Mouse (Mus musculus): Measurements from ENCODE around the gene Hlcs.
A peak's percentile ranks its signal among the peaks of the same experiment; 100 is the strongest.

Gene Hlcs

DNA sequence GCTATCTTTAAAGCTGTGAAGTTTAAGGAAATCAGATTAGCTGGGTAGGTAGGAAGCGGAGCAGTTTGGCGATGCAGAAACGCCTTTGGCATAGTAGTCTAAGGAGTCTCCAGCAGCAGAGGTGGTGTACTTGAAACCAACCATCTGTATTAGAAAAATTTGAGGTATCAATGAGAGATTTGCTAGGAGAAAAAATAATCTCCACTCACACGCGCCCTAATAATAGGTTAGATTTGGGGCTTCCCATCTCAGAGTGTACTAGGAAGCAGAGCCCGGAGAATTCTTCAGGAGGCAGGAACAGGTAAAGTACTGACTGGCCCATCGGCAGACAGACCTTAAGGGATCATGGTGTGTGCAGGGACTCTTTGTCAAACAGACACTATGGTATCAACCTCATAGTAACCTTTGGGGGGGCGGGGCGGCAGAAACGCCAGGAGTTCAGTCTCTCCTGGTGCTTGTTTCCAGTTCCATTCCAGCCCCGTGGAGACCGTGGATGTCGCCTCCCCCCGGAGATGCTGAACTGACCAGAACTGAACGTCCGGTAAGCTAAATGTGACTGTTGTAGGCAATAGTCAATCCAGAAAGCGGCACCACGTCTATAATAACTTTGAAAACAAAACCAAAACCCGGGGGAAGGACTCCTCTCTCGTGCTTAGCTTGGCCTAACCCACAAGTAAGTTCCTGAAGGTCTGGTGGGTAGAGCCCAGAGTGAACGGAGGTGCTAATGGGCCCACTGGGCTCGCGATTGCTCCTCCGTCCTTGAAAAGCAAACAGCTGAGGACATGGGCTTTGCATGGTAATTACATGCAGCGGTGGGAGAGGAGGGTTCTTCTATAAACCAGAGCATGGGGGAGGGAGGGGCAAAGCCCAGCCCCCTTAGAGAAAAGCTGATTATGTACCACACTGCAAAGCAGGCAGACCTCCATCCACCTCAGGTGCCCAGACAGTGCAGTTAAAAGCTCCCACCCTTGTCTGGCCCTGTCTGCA lies 15.8 kb upstream of the Hlcs start:
- DNase-seq (ENCODE audit: low read depth, low spot score), result no peak

DNA sequence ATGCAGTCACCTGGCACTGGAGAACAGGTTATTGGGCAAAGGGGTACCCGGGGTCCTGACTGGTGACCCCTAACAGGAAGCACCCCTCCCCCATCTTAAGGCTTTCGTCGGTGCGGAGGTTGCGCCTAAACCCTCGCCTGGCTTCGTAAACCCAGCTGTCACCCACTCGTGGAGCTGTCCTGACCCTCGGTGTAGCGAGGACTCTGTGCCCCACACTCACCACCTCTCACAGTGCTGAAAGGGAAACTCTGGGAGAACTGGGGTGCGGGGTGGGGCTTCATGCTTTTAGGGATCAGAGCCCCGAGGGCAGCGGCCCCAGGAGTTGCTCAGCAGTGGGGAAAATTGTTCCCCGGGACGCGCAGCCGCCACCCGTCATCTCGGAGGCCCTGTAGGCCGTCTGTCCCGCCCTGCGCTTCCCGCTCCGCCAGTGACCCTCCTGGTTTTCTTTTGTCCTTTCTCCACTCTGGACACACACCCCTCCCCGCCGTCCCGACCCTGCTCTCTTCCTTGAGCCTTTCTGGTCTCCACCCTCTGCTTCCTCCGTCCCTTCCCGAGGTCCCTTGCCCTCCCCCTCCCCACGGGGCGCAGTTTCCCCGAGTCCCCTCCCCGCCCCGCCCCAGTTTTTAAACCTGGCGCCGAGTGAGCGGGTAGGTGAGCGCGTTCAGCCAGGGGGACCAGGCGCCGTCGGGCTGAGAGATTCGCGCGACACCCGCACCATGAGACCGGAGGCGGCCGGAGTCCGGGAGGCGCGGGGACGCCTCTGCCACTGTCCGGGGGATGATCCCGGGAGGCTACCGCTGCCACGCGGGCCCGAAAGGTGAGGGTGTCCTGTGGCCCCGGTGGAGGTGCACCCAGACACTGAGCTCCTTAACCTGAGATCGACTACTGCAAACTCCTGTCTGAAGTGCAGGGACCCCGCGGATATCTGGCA lies 14.7 kb upstream of the Hlcs start, which contains the start of gene Ripply3:
Gene Ripply3, plus strand, starts transcription at position 640 of the 931 bp plus-strand sequence.
- DNase-seq (ENCODE audit: low read depth, low spot score), result no peak

- DNase-seq (ENCODE audit: low read depth, low spot score), result no peak
These were observed 12.6 kb upstream of the Hlcs start for GRCm38 (mm10) chr16:94326008-94326407.

- DNase-seq (ENCODE audit: low read depth, low spot score), result no peak
These were observed 10.3 kb upstream of the Hlcs start for GRCm38 (mm10) chr16:94323681-94324080.

GRCm38 (mm10) chr16:94320223-94320622 lies 6.9 kb upstream of the Hlcs start:
- DNase-seq (ENCODE audit: low read depth, low spot score), result no peak

DNA sequence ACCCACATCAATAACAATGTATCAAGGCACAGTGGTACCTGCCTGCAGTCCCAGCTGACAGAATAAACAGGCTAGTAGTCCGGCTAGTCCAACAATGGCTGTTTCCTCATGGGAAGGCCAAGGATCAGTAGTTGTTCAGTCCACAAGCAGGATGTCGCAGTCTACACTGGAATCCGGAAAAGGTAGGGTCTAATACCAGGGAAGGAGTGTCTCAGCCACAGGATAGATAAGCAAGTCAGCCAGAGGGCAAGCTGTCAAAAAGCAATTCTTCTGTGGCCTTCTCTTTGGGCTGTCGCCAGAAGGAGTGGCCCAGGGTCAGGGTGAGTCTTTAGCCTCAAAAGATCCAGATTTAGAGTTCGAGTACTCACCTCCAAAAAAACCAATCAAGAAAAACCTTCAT lies 4.4 kb upstream of the Hlcs start:
- no peak for DNase-seq (ENCODE audit: low read depth, low spot score)

DNA sequence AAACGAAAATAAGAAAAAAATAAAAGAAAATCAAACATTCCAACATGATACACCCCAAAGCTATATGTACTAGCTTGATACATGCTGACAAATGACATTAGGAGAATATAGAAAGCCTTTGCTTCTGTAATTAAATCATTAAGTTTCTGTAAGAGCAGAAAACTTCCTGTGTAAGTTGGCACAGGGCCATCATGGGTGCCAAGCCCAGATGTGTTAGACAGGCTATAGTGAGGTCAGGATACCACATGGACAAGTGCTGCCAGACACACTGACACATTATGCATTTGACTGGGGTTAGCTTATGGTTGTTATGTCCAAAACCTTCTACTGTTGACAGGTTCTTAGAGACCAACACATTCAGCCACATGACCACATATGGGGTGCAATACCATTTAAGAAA lies 1.8 kb upstream of the Hlcs start:
- no peak for DNase-seq (ENCODE audit: low read depth, low spot score)

GRCm38 (mm10) chr16:94314626-94315025 lies 1.3 kb upstream of the Hlcs start:
- DNase-seq (ENCODE audit: low read depth, low spot score), result no peak

DNA sequence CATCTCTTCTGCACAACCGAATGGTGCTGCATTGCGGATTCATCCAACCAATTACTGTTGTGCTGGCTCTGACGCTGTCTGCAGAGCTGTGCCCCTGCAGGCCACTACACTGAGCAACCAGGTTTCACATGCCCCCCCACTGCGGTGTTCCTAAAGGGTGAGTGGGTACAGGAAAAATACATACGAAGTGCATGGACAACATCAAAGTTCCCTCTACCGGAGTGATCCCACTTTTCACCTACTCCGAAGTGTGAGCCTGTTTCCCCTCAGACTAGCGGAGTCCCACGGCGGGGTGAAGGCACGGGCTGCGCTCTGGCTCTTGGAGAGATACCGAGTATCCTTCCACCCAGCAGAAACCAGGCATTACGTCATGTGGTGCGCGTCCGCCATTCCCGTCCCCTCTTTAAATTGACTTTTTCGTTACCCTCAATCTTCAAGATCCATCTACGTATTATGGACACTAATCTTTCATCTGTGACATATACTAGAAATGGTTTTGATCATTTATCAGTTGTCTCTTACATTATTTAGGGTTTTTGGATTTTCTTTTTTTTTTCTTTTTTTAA lies 625 bp downstream of the Hlcs start:
- DNase-seq (ENCODE audit: low read depth, low spot score), result peak; percentile 99

DNA sequence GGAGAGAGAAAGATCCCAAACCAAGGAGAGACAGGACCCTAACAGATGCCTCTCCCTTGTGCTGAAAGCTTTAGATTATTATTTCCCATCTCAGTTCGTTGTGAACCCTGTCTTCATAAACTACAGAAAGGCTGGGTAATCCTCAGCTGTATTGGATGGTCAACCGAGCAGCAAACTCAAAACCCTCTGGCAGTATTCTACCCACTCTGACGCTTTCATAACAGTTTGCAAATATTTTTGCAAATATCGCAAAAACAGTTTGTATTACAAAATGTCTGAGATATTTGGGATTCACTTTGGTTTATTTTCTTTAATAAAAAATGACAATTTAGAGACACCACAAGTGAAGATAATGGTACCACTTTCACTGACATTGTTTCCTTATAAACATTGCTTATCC lies 1.4 kb downstream of the Hlcs start:
- DNase-seq (ENCODE audit: low read depth, low spot score), result no peak

DNA sequence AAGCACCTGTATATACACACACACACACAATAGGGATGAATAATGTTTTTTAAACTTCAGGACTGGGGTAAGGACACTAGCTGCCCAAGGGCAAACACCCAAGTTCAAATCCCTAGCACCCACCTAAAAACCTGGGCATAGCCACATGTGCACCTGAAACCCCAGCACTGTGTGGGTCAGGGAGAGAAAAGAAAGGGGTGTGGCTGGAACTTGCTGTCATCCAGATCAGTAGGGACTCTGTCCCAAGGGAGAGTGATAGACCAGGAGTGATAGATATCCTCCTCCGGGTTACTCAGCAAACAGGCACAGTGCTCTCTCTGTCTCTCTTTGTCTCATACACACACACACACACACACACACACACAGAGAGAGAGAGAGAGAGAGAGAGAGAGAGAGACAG lies 2.0 kb downstream of the Hlcs start:
- no peak for DNase-seq (ENCODE audit: low read depth, low spot score)

DNA sequence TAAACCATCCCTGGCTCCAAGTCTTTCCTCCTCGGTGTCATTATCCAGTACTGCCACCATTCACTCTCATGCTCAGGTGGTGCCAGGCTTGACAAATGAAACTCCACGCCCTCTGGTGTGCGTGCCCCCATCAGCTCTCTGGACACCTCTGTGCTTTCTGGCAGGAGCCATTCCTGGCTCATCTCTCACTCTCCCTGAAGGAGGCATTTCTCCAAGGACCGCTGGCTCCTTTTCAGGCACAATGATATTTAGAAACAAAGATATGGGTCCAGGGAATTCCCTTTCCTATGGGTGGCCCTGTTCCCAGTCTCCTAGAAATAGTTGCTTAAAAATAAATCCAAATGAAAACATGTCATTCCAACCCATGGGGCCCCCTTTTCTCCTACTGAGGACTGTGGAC lies 4.3 kb downstream of the Hlcs start:
- DNase-seq (ENCODE audit: low read depth, low spot score), result no peak

- no peak for DNase-seq (ENCODE audit: low read depth, low spot score)
These were observed 5.4 kb downstream of the Hlcs start for GRCm38 (mm10) chr16:94307942-94308341.

DNA sequence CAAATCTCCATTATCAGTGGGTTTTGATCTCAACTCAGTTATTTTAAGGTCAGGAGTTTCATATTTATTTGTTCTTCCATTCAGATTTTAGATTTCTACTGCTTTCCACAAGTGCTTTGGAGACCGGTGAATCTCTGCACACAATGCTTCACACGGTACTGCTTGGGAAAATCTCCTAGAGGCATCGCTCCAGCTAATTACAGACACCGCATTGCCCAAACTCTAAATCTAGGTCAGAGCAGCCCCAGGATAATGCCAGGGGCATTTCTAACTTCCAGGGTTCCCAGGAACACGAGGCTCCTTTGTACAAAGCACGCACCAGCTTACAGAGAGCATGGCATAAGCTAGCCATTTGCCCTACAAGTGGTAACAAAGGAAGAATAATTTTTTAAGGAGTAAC lies 5.8 kb downstream of the Hlcs start:
- DNase-seq (ENCODE audit: low read depth, low spot score), result peak; percentile 88

GRCm38 (mm10) chr16:94303203-94303535 lies 10.2 kb downstream of the Hlcs start:
- no peak for DNase-seq (ENCODE audit: low read depth, low spot score)

- peak; percentile 93 for DNase-seq (ENCODE audit: low read depth, low spot score)
These were observed 10.8 kb downstream of the Hlcs start for GRCm38 (mm10) chr16:94302274-94303202.

DNA sequence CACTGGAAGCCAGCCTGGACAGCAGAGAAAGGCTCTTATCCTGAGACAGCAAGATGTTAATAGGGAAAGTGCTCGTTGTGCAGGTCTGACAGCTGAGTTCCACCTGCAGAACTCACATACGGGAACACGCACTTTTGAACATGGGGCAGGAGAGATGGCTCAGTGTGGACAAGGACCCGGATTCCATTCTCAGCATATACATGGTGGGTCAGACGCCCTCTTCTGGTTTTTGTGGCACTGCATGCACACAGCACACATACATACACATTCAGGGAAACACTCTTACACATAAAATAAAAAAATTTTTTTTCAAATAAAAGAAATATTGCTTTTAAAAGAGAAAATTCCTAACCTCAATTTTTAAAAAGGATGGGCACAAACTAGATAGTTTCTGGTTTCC lies 11.7 kb downstream of the Hlcs start:
- DNase-seq (ENCODE audit: low read depth, low spot score), result peak; percentile 33

GRCm38 (mm10) chr16:94301194-94301593 lies 12.2 kb downstream of the Hlcs start:
- DNase-seq (ENCODE audit: low read depth, low spot score), result no peak

- DNase-seq (ENCODE audit: low read depth, low spot score), result no peak
These were observed 14.2 kb downstream of the Hlcs start for GRCm38 (mm10) chr16:94299210-94299609.

DNA sequence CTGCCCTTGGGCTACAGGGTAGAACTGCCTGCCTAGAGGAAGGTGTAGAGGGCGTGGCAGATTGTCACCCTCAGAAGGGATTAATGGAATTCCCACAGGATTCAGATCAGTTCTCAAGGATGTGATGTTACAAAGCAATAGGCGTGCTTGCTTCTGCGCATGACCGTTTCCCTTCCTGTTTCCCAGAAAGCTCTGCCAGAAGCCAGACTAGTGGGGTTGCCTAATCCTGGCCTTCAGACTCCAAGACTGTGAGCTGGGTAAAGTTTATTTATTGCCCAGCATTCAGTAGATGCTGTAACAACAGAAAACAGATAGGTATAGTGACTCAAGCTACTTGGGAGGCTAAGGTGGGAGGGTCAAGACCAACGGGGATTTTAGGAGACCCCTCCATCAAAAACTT lies 15.3 kb downstream of the Hlcs start:
- DNase-seq (ENCODE audit: low read depth, low spot score), result no peak

DNA sequence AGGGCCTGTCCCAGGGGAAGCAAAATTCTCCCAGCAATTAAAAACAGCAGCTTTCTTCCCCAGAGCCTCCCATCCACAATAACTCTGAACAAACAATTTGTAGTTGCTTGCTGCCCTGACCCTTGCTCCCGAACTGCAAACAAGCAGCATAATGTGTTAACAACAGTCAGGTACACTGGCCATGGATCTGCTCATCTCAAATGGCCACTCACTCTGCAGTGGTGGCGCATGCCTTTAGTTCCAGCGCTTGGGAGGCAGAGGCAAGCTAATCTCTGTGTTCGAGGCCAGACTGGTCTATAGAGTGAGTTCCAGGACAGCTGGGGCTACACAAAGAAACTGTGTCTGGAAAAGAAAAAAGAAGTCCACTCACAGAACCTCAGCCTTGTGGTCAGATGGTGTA lies 22.2 kb downstream of the Hlcs start:
- no peak for DNase-seq (ENCODE audit: low read depth, low spot score)
